Mouse (Mus musculus): ENCODE results near the gene Pdss2.

DNA sequence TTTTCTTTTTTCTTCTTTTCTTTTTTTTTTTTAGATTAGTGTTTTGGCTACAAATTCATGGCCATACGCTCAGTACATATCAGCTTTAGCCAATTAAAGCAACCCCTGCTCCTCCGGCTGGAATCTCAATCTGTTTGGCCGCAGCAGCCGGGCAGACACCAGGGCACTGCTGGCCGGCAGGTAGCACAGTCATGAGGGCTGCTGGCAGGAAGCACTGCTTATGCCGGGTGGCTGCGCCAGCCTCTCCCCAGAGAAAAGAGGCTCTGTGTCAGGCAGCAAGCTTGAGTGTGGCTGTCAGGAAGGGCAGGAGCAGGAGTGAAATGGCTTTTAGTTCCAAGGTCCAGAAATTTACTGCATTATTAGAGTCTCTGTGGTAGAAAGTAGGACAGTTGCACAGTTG is 151.0 kb downstream of the Pdss2 start:
- TF ChIP-seq CTCF (IDR thresholded peaks at IDR 0.05; ENCODE audit: insufficient read depth, low read length) (no peak), POLR2A (IDR thresholded peaks at IDR 0.05; ENCODE audit: borderline replicate concordance, extremely low read depth, low read depth, low read length) (no peak)

Measured in lung, adult 2 months (tissue).